Mouse (Mus musculus): ENCODE measurements around the gene Slc44a5. TPM values are rescaled to one million over a fixed set of nuclear protein-coding genes. Genes with fewer than 3 reads are reported as not detected.

The Slc44a5 gene
- total and polyA plus RNA-seq, 2 experiments: not detected

- Histone ChIP-seq H3K27me3 (ENCODE audit: control insufficient read depth, insufficient read depth, low read length) (no peaks in the 10 kb centered on the region), H3K79me2 (ENCODE audit: control insufficient read depth, insufficient read depth, low read length) (no peaks in the 10 kb centered on the region), H3K4me3 (ENCODE audit: insufficient read depth, low read depth, low read length) (no peak overlapping the region), H3K27ac (replicated peaks; ENCODE audit: insufficient read depth, low read depth, low read length) (no peak overlapping the region), H3K36me3 (ENCODE audit: control insufficient read depth, insufficient read depth, low read length) (no peaks in the 10 kb centered on the region), H3K9ac (ENCODE audit: low read depth, low read length) (no peak overlapping the region), H3K4me1 (ENCODE audit: control insufficient read depth, insufficient read depth, low read length) (no peaks in the 10 kb centered on the region)
- WGBS: 85% methylated on average over 1 of the region's 1 CpGs
- TF ChIP-seq POLR2A (IDR thresholded peaks at IDR 0.05; ENCODE audit: extremely low read depth, insufficient read depth, low read length) (no peak), CTCF (IDR thresholded peaks at IDR 0.05; ENCODE audit: low read depth, low read length) (no peak)
- no peak for DNase-seq (ENCODE audit: extremely low read depth, low read depth, low spot score)
Observed at GRCm38 (mm10) chr3:154173556-154173955, 200.3 kb downstream of the Slc44a5 start.

- Histone ChIP-seq H3K9ac (ENCODE audit: low read depth, low read length) (no peak overlapping the region), H3K36me3 (ENCODE audit: control insufficient read depth, insufficient read depth, low read length) (no peaks in the 10 kb centered on the region), H3K4me3 (ENCODE audit: insufficient read depth, low read depth, low read length) (no peak overlapping the region), H3K79me2 (ENCODE audit: control insufficient read depth, insufficient read depth, low read length) (no peaks in the 10 kb centered on the region), H3K27me3 (ENCODE audit: control insufficient read depth, insufficient read depth, low read length) (no peaks in the 10 kb centered on the region), H3K4me1 (ENCODE audit: control insufficient read depth, insufficient read depth, low read length) (no peaks in the 10 kb centered on the region), H3K27ac (replicated peaks; ENCODE audit: insufficient read depth, low read depth, low read length) (no peak overlapping the region)
- DNase-seq (ENCODE audit: extremely low read depth, low read depth, low spot score): no peak
- WGBS: 70% methylated on average over 9 of the region's 9 CpGs
- no peak for TF ChIP-seq POLR2A (IDR thresholded peaks at IDR 0.05; ENCODE audit: extremely low read depth, insufficient read depth, low read length)
- no peak for TF ChIP-seq CTCF (IDR thresholded peaks at IDR 0.05; ENCODE audit: low read depth, low read length)
Observed at GRCm38 (mm10) chr3:154174031-154174430, 200.8 kb downstream of the Slc44a5 start.

- WGBS: 92% methylated on average over 7 of the region's 7 CpGs
- Histone ChIP-seq H3K4me3 (ENCODE audit: insufficient read depth, low read depth, low read length) (no peak overlapping the region), H3K27me3 (ENCODE audit: control insufficient read depth, insufficient read depth, low read length) (no peaks in the 10 kb centered on the region), H3K27ac (replicated peaks; ENCODE audit: insufficient read depth, low read depth, low read length) (no peak overlapping the region), H3K4me1 (ENCODE audit: control insufficient read depth, insufficient read depth, low read length) (no peaks in the 10 kb centered on the region), H3K9ac (ENCODE audit: low read depth, low read length) (no peak overlapping the region), H3K79me2 (ENCODE audit: control insufficient read depth, insufficient read depth, low read length) (no peaks in the 10 kb centered on the region), H3K36me3 (ENCODE audit: control insufficient read depth, insufficient read depth, low read length) (no peaks in the 10 kb centered on the region)
- TF ChIP-seq POLR2A (IDR thresholded peaks at IDR 0.05; ENCODE audit: extremely low read depth, insufficient read depth, low read length): no peak
- TF ChIP-seq CTCF (IDR thresholded peaks at IDR 0.05; ENCODE audit: low read depth, low read length): no peak
- DNase-seq (ENCODE audit: extremely low read depth, low read depth, low spot score): no peak
Observed at GRCm38 (mm10) chr3:154174766-154175165, 201.5 kb downstream of the Slc44a5 start.

- Histone ChIP-seq H3K9ac (ENCODE audit: low read depth, low read length) (no peak overlapping the region), H3K4me1 (ENCODE audit: control insufficient read depth, insufficient read depth, low read length) (no peaks in the 10 kb centered on the region), H3K36me3 (ENCODE audit: control insufficient read depth, insufficient read depth, low read length) (no peaks in the 10 kb centered on the region), H3K27ac (replicated peaks; ENCODE audit: insufficient read depth, low read depth, low read length) (no peak overlapping the region), H3K79me2 (ENCODE audit: control insufficient read depth, insufficient read depth, low read length) (no peaks in the 10 kb centered on the region), H3K27me3 (ENCODE audit: control insufficient read depth, insufficient read depth, low read length) (no peaks in the 10 kb centered on the region), H3K4me3 (ENCODE audit: insufficient read depth, low read depth, low read length) (no peak overlapping the region)
- TF ChIP-seq CTCF (IDR thresholded peaks at IDR 0.05; ENCODE audit: low read depth, low read length): no peak
- TF ChIP-seq POLR2A (IDR thresholded peaks at IDR 0.05; ENCODE audit: extremely low read depth, insufficient read depth, low read length): no peak
- WGBS: 62% methylated on average over 8 of the region's 8 CpGs
- DNase-seq (ENCODE audit: extremely low read depth, low read depth, low spot score): peak; percentile 12
Observed at GRCm38 (mm10) chr3:154177665-154178305, 204.5 kb downstream of the Slc44a5 start.

- TF ChIP-seq POLR2A (IDR thresholded peaks at IDR 0.05; ENCODE audit: extremely low read depth, insufficient read depth, low read length): no peak
- no peak for TF ChIP-seq CTCF (IDR thresholded peaks at IDR 0.05; ENCODE audit: low read depth, low read length)
- Histone ChIP-seq H3K79me2 (ENCODE audit: control insufficient read depth, insufficient read depth, low read length) (no peaks in the 10 kb centered on the region), H3K4me1 (ENCODE audit: control insufficient read depth, insufficient read depth, low read length) (no peaks in the 10 kb centered on the region), H3K4me3 (ENCODE audit: insufficient read depth, low read depth, low read length) (no peak overlapping the region), H3K36me3 (ENCODE audit: control insufficient read depth, insufficient read depth, low read length) (no peaks in the 10 kb centered on the region), H3K9ac (ENCODE audit: low read depth, low read length) (no peak overlapping the region), H3K27me3 (ENCODE audit: control insufficient read depth, insufficient read depth, low read length) (no peaks in the 10 kb centered on the region), H3K27ac (replicated peaks; ENCODE audit: insufficient read depth, low read depth, low read length) (no peak overlapping the region)
- no peak for DNase-seq (ENCODE audit: extremely low read depth, low read depth, low spot score)
- 62% methylated on average over 2 of the region's 3 CpGs for WGBS
Observed at GRCm38 (mm10) chr3:154179423-154179920, 206.2 kb downstream of the Slc44a5 start.

GRCm38 (mm10) chr3:154182987-154183386 lies 209.8 kb downstream of the Slc44a5 start:
- H3K27me3 ChIP-seq (ENCODE audit: control insufficient read depth, insufficient read depth, low read length): no peaks in the 10 kb centered on the region
- H3K9ac ChIP-seq (ENCODE audit: low read depth, low read length): no peak overlapping the region
- no peaks in the 10 kb centered on the region for H3K36me3 ChIP-seq (ENCODE audit: control insufficient read depth, insufficient read depth, low read length)
- H3K4me3 ChIP-seq (ENCODE audit: insufficient read depth, low read depth, low read length): no peak overlapping the region
- 79% methylated on average over 7 of the region's 7 CpGs for WGBS
- H3K79me2 ChIP-seq (ENCODE audit: control insufficient read depth, insufficient read depth, low read length): no peaks in the 10 kb centered on the region
- H3K4me1 ChIP-seq (ENCODE audit: control insufficient read depth, insufficient read depth, low read length): no peaks in the 10 kb centered on the region
- no peak for TF ChIP-seq CTCF (IDR thresholded peaks at IDR 0.05; ENCODE audit: low read depth, low read length)
- no peak for TF ChIP-seq POLR2A (IDR thresholded peaks at IDR 0.05; ENCODE audit: extremely low read depth, insufficient read depth, low read length)
- no peak overlapping the region for H3K27ac ChIP-seq (replicated peaks; ENCODE audit: insufficient read depth, low read depth, low read length)
- peak; percentile 8 for DNase-seq (ENCODE audit: extremely low read depth, low read depth, low spot score)
